Mouse (Mus musculus): ENCODE data around the gene Gnpda2.

The Gnpda2 gene

GRCm38 (mm10) chr5:69591640-69592461, at the start of gene Gnpda2:
Gene Gnpda2, minus strand, starts transcription at chr5:69592340.
- DNase-seq (ENCODE audit: extremely low spot score) = peak; percentile 87

DNA sequence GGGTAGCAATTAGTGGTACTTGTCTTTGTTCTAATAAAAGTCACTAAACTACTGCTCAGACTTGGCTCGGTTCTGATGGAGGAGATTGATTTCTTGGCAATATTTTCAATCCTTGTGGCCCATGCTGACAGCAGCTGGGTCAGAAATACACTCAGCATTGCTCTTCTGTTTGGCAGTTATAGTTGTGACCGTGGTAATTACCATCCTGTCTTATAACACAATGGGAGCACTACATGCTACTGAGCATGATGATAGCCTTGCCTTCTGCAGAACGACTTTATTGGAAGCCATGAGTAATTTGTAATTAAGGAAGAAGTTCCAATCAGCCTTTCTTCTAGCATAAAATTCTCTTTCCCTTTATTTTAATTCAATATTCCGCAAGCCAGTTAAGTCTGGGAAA, 42.6 kb upstream of the Gnpda2 start:
- no peak for DNase-seq (ENCODE audit: extremely low spot score)

DNA sequence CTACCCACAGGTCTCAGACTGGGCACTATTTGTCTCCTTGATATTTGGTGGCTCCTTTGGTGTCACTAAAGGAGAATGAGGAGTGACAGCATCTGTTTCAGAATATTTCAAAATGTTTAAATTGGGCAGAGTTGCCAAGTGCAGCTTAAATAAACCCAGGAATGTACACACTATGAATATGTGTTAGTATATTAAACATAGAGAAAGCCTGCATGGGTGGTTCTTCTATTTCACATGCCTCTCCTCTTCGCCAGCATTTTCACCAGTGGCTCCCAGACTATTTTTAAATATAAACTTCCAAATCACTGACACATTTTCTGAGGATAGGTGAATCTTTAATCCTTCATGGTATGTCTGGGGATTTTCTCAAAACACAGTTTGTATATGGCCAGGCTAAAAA, 28.8 kb upstream of the Gnpda2 start:
- no peak for DNase-seq (ENCODE audit: extremely low spot score)

- DNase-seq (ENCODE audit: extremely low spot score) = peak; percentile 19
Measured at GRCm38 (mm10) chr5:69613209-69613796, 21.2 kb upstream of the Gnpda2 start.

DNA sequence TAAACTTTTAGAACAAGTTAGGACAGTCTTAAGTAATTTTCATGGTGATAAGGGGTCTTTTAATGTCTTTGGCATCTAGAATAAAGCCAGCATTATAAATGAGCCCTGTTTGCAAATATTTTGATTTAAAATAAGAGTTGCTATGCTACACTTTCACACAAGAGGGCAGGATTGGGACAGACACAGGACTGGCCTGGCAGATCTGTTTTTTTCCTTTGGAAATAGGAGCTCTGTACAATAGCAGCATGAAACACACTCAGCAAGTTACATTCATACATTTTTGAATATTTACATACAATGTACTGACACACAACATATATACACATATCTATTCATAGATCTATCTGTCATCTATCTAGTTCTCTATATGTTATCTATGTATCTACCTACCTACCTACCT, 8.9 kb upstream of the Gnpda2 start:
- no peak for DNase-seq (ENCODE audit: extremely low spot score)

GRCm38 (mm10) chr5:69557404-69557935, 34.7 kb downstream of the Gnpda2 start:
- peak; percentile 31 for DNase-seq (ENCODE audit: extremely low spot score)

GRCm38 (mm10) chr5:69556628-69557403, 35.3 kb downstream of the Gnpda2 start, which contains the start of gene Guf1:
Gene Guf1, plus strand, starts transcription at chr5:69556923.
- peak; percentile 98 for DNase-seq (ENCODE audit: extremely low spot score)

DNA sequence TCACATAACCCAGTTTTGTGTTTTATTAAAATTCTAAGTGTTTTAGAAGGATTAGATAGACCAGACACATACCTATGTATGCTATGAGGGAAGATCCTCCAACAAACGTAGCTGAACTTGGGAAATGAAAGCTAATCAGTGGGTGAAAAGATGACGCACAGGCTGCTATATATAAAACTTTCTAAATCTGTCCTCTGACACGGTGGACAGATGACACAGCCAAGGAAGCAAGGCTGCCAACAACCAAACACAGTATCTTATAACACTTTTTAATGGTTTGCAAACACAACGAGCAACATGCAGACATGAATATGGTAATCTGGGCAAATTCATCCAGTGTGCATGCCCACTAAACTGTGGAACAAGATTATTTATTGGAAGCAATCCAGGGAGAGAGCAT, 49.7 kb downstream of the Gnpda2 start, which contains the start of gene Yipf7:
Gene Yipf7, minus strand, starts transcription at position 160 of the 400 bp plus-strand sequence.
- DNase-seq (ENCODE audit: extremely low spot score) = no peak

GRCm38 (mm10) chr5:69541680-69542079, 50.5 kb downstream of the Gnpda2 start:
- no peak for DNase-seq (ENCODE audit: extremely low spot score)

- no peak for DNase-seq (ENCODE audit: extremely low spot score)
Measured at GRCm38 (mm10) chr5:69523944-69524343, 68.2 kb downstream of the Gnpda2 start.
